In genomic region chr17:18889745-18890329, GRCm38 (mm10) we compare ENCODE assay signal across 29 mouse cellular contexts. TPM values are rescaled to one million over a fixed set of nuclear protein-coding genes. Genes with fewer than 3 reads are reported as not detected.
DNase-seq lines count a peak whose midpoint lies in the region; ATAC-seq lines count a peak whose summit lies in the region.
"Had no signal": no experiment of that assay in that cellular context is flagged by ENCODE, and none has a peak within 500 bp of the region (broad histone marks: within the 10 kb centered on the region; RNA-seq: fewer than 3 reads in every experiment).

No protein-coding gene starts in this region.

- DNase-seq in 3T3-L1 (ENCODE audit: low read depth, low spot score) (peak; percentile 59), MEL-GATA-1-ER (ENCODE audit: extremely low read depth, low read depth) (peak; percentile 33)
- peak; percentile 21 for DNase-seq in CD4-positive, CD25-positive, alpha-beta regulatory T cell, adult 2 months (ENCODE audit: low read depth, low spot score)
- DNase-seq in thymus, postnatal 14 days, result no peak
- no peak for DNase-seq in embryo, embryonic 10 days (ENCODE audit: low spot score)
- no peak for DNase-seq in left cerebral cortex, adult 9 months (ENCODE audit: low spot score in 2 of 2)
- no peak for DNase-seq in frontal cortex, adult 2 months (ENCODE audit: extremely low spot score in 1 of 2, low spot score in 1 of 2)
- DNase-seq: B cell, adult 2 months; cerebellum, adult 2 months; cerebellum, postnatal 14 days; gastrocnemius, postnatal 14 days; heart, postnatal 14 days; kidney, adult 8-10 months; kidney, postnatal 14 days; liver, embryonic 13.5 days; lung, adult 18-20 months; midbrain, embryonic 14.5 days; right cerebral cortex, adult 18-20 months; right cerebral cortex, postnatal 4 days had no signal

- ATAC-seq in inflammation-experienced regulatory T-cells, adult 6 months, result peak; percentile 79
- ATAC-seq: intestine, embryonic 15.5 days; lung, postnatal 0 days; Patski had no signal

RNA-seq across cellular contexts. Expression of gene Vmn2r97, which starts 24.3 kb away (rescaled TPM):
- polyA plus RNA-seq in inflammation-experienced regulatory T-cells, adult 6 months (2017; shearing (Covaris generic)), result 1 to 10 TPM in 2 of 3 experiments, under 1 TPM in 1; 0.95 to 3.8 (median 1.2) TPM
- not detected in 2 replicates for polyA plus RNA-seq in frontal cortex, adult 2 months (2012; rRNA removed)
- polyA plus RNA-seq: cerebellum, adult 2 months; cortical plate, adult 2 months; heart, embryonic 14.5 days; hindbrain, embryonic 10.5 days; hindbrain, embryonic 15.5 days; intestine, embryonic 15.5 days; lung, postnatal 0 days; neural tube, embryonic 12.5 days; spleen, adult 2 months had no signal

Comparison
In these comparisons a context has a peak if more than half of its experiments do, and no peak if none do; other contexts are left out.
1. DNase-seq: peak in 3T3-L1 (single experiment), CD4-positive, CD25-positive, alpha-beta regulatory T cell, adult 2 months (single experiment) and MEL-GATA-1-ER (single experiment); none in thymus, postnatal 14 days (single experiment), embryo, embryonic 10 days (single experiment), left cerebral cortex, adult 9 months (0 of 2) and frontal cortex, adult 2 months (0 of 2).